Mouse (Mus musculus): ENCODE measurements around the gene Col25a1. TPM values are rescaled to one million over a fixed set of nuclear protein-coding genes. Genes with fewer than 3 reads are reported as not detected.

Col25a1 gene
- polyA plus RNA-seq (2014; fragmentation: Illumina TruSeq; extraction: RNeasy Lipid Tissue Mini Kit (QIAGEN cat#74804); ENCODE audit: low read depth, low replicate concordance) = 0.20 TPM

DNA sequence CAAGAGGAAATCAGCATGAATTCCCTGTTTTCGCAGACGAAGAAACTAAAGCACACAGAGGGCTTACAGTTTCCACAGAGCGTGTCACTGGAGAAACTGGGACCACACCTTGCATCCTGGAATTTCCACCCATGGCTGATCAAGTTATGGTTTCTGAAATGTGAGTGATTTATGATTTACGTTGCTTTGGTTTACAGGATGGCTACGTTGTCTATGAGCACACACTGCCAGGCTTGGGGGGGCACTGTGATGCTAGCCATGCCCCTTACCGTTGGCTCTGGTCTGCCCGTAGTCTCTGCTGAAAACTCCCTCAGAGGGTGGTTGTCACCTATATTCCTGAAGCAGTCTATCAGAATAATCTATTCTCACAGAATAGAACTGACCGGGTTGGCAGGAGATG lies at the start of gene Col25a1:
Col25a1 (plus strand) TSS at position 301 of the 400 bp plus-strand sequence.

DNA sequence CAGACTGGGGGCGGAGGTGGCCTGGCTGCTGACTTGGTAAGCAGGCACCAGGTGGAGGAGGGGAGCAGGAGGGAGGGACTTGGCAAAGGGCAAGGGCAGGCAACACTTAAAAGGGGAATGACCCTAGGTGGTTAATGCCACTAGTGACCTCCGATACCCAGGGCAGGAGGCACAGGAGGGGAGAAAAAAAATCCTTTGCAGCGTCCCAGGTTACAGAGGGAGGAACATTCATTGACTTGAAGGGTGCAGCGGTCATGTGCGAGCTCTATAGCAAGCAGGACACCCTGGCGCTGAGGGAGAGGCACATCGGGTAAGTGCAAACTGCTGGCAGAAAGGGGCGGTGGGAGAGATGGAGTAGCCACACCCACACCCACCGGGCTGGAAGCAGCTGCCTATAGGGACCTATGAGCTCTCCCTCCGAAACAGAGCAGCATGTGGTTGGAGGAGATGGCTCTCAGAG lies 486.2 kb downstream of the Col25a1 start, which contains the start of gene Etnppl:
Etnppl (plus strand) TSS at position 10 of the 460 bp plus-strand sequence.

Other genes with a start within 250 kb of the Col25a1 start
- gene Casp6, start 230.1 kb upstream of the Col25a1 start, polyA plus RNA-seq (2014; fragmentation: Illumina TruSeq; extraction: RNeasy Lipid Tissue Mini Kit (QIAGEN cat#74804); ENCODE audit: low read depth, low replicate concordance) = 33.2 TPM
- gene Mcub, start 161.3 kb upstream of the Col25a1 start, polyA plus RNA-seq (2014; fragmentation: Illumina TruSeq; extraction: RNeasy Lipid Tissue Mini Kit (QIAGEN cat#74804); ENCODE audit: low read depth, low replicate concordance) = 2.6 TPM
- 31.2 TPM for gene Sec24b, start 69.9 kb upstream of the Col25a1 start, polyA plus RNA-seq (2014; fragmentation: Illumina TruSeq; extraction: RNeasy Lipid Tissue Mini Kit (QIAGEN cat#74804); ENCODE audit: low read depth, low replicate concordance)